Mouse (Mus musculus) lung, adult 2 months (tissue): ENCODE results near the gene Msi2.

ENCODE experiments used
- CTCF ChIP-seq: fragments of 200-500 bp; IDR thresholded peaks from 2 replicates; pipeline ENCODE4 v1.5.1; 2011; ENCODE audit warnings: mild to moderate bottlenecking, low read length, control low read depth; ENCODE audit not compliant: insufficient read depth
- POLR2A ChIP-seq: fragments of 200-500 bp; IDR thresholded peaks from 2 replicates; pipeline ENCODE4 v1.6.1; 2011; ENCODE audit warnings: low read depth, mild to moderate bottlenecking, control low read depth, low read length, borderline replicate concordance; ENCODE audit errors: extremely low read depth

DNA sequence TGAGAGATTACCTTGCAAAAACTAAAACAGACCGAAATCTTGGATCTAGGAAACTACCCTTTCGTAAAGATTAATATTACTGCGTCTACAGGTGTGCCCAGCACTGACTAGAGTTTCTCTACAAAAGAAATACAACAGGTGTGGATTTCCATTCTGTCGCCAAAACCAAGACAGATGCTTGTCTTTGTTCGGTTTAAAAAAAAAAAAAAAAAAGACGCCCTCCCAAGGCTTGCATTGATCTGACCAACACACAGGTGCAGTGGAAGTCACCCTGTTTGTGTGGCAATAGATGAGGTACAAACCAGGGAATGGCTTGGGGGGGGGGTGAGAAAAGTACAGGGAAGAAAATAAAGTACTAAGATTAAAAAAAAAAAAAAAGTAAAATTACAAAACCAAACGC, 4.2 kb downstream of the Msi2 start:
- TF ChIP-seq CTCF (no peak), POLR2A (no peak)
